Mouse (Mus musculus) left cerebral cortex, adult 2 months (tissue): Measurements from ENCODE around the gene Loxl3. TPM values are rescaled to one million over a fixed set of nuclear protein-coding genes. Genes with fewer than 3 reads are reported as not detected.

Experiments
- DNase-seq, 2 experiments: peaks; one replicate each; pipeline ENCODE4 v3.0.0; 2021 to 2022; ENCODE audit warnings: low spot score in 2 of 2, mixed read lengths in 1 of 2; ENCODE audit errors: extremely low spot score in 1 of 2
- H3K27ac ChIP-seq: fragments of 200-600 bp; 2 replicates; pipeline ENCODE4 v1.8.1; 2022
- H3K4me3 ChIP-seq: fragments of 200-600 bp; 2 replicates; pipeline ENCODE4 v1.8.1; 2022
- CTCF ChIP-seq: fragments of 200-600 bp; IDR thresholded peaks from 2 replicates; pipeline ENCODE4 v1.8.1; 2022; ENCODE audit warnings: antibody characterized with exemption, mild to moderate bottlenecking, moderate library complexity
- intact Hi-C: fragments of 180-260 bp; cut with DNase I; formaldehyde crosslinking; loops from one replicate; pipeline ENCODE4 v1.15.1; 2025
- total RNA-seq, 2 experiments: library from RNA; stranded (reverse); gene quantifications; 2 replicates each; pipeline ENCODE4 v1.2.3; 2021

Loxl3 gene
- total RNA-seq, 2 experiments from 2014 or later: 2.0 to 3.5 TPM

DNA sequence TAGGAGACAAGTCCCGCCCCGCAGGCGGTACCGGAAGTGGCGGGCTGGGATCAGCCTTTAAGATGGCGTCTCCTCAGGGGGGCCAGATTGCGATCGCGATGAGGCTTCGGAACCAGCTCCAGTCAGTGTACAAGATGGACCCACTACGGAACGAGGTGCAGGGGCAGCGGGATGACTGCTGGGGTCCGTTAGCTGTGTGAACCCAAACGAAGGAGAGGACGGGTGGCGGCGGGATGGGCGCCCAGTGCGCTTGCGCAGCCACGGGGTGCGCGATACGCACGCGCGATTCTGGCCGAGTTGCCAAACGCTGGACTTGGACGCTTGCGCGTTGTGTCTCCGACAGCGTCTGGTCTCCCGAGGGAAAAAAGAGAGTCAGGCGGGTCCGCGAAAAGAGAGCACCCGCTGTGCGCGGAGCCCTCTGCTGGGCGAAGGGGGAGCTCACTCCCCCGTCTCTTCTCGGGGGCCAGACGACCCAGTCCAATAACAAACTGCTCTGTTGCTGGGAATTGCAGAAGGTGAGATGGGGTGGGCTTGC lies 44.4 kb downstream of the Loxl3 start:
- peak; percentile 63 for TF ChIP-seq CTCF
- peak; percentile 99 for DNase-seq
- peak overlapping the region; percentile 100 for H3K27ac ChIP-seq
- H3K4me3 ChIP-seq: peak overlapping the region; percentile 84
- intact Hi-C loops: loop anchor here (1.0 to 10.0 kb wide), 4 partner anchors 22 to 636 kb away; partner anchors contain the start of genes Aup1, Ccdc142, Gm42688 and Vax2

DNA sequence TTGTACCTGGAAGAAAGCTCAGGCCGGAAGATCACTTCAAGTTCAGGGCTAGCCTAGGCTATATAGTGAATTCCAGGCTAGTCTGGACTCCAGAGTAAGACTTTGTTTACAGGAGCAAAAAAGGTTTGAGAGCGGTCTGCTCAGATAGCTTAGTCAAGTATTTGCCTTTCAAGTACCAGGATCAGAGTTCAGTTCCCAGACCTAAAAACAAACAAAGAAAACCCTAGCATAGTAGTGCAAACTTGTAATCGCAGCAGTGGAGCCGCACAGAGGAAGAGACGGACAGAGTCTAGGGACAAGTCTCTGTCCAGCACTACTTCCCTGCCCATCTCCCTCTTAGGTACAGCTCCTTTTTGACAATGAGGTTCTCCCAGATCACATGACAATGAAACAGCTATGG lies 46.2 kb downstream of the Loxl3 start:
- TF ChIP-seq CTCF: no peak
- intact Hi-C loops: no loop called here
- Histone ChIP-seq H3K4me3 (no peak overlapping the region), H3K27ac (no peak overlapping the region)
- no peak for DNase-seq

- no peak for TF ChIP-seq CTCF
- intact Hi-C loops: no loop called here
- Histone ChIP-seq H3K27ac (no peak overlapping the region), H3K4me3 (no peak overlapping the region)
- no peak for DNase-seq
Observed at GRCm38 (mm10) chr6:83083497-83083896, 49.5 kb downstream of the Loxl3 start.

GRCm38 (mm10) chr6:83084477-83084876 lies 50.5 kb downstream of the Loxl3 start:
- no peak for DNase-seq
- H3K4me3 ChIP-seq: no peak overlapping the region
- no peak for TF ChIP-seq CTCF
- intact Hi-C loops: no loop called here
- H3K27ac ChIP-seq: no peak overlapping the region

GRCm38 (mm10) chr6:83086121-83087035 lies 52.4 kb downstream of the Loxl3 start, which contains the start of gene Lbx2:
TSS of gene Lbx2 (plus strand) at chr6:83086367.
- TF ChIP-seq CTCF: no peak
- no peak for DNase-seq
- intact Hi-C loops: no loop called here
- no peak within 1 kb of the TSS for H3K4me3 ChIP-seq
- H3K27ac ChIP-seq: no peak within 1 kb of the TSS

GRCm38 (mm10) chr6:83087205-83087925 lies 53.4 kb downstream of the Loxl3 start:
- TF ChIP-seq CTCF: no peak
- H3K4me3 ChIP-seq: peak overlapping the region; percentile 23; the same call in 1 of the 2 replicates
- DNase-seq: no peak
- intact Hi-C loops: no loop called here
- H3K27ac ChIP-seq: no peak overlapping the region

DNA sequence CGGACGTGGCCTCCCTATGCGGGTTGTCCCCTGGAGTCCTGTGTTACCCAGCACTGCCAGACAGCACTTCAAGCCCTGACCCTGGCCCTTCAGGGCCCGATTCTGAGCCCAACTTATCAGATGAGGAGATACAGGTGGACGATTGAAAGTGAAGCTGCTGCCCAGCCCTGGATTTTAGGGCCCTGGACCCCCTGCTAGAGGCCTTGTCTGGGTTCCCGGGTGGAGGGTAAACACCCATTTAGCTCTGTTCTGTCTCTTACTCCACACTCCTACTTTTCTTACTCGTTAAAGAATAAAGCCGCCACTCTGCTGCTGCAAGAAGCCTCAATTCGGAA lies 53.9 kb downstream of the Loxl3 start:
- Histone ChIP-seq H3K4me3 (peak overlapping the region; percentile 23; the same call in 1 of the 2 replicates), H3K27ac (no peak overlapping the region)
- intact Hi-C loops: no loop called here
- DNase-seq: no peak
- no peak for TF ChIP-seq CTCF

DNA sequence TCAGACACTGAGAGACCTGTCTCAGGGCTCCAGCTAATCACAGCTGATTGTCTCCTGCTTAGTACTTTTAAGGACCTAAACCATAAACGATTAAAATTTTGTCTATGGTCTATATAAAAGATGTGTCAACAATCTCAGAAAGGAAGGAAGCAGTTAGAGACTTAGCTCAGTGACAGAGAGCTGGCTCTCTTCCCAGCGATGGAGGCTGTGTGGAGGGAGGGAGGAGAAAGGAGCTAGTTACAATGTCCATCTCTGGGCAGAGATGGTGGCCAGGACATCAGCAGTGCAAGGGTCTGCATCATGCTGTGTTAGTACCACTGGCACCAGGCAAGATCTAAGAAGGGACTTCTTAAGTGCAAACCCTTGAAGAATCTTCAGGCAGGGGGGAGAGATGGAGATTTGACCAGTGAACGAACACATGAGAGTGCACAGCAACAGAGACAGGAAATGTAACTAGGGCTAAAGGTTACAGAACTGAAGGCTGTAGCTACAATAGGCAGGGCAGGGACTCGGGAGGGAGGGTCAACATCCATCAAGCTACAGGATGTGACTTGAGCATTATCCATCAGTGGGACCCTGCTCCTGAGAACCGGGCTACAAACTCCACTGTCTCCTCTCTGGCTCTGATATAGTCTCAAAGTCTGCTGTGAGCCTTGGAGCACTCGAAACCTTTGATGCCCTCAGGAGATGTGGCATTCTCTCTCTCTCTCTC lies 58.6 kb downstream of the Loxl3 start:
- no peak for TF ChIP-seq CTCF
- no peak for DNase-seq

GRCm38 (mm10) chr6:83095968-83096367 lies 62.0 kb downstream of the Loxl3 start:
- no peak for TF ChIP-seq CTCF
- no peak overlapping the region for H3K4me3 ChIP-seq
- no peak for DNase-seq
- intact Hi-C loops: no loop called here
- no peak overlapping the region for H3K27ac ChIP-seq

More for the DNA sequence above, 58.6 kb downstream of the Loxl3 start:
- Histone ChIP-seq H3K4me3 (no peak overlapping the region), H3K27ac (no peak overlapping the region)
- intact Hi-C loops: no loop called here

DNA sequence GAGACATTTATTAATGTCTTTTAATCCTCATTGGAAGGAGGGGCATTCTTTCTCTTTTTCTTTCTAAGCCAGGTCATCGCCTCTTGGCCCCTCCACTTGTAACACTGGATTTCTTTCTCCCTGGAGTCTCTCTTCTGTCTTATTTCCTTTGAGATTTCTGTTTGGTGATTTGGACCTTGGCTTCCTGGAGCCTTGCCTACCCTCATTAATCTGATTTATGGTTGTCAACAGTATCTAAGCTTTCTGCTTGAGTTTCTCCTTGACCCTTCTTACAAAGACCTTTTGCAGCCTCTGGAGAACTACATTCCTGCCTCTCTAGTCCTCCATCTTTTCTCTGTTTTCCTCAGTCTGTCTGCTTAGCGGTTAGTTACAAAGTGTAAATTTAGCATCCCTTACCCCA lies 64.4 kb downstream of the Loxl3 start:
- Histone ChIP-seq H3K27ac (no peak overlapping the region), H3K4me3 (no peak overlapping the region)
- DNase-seq: no peak
- no peak for TF ChIP-seq CTCF
- intact Hi-C loops: no loop called here

- peak; percentile 80 to 86 for DNase-seq
- intact Hi-C loops: loop anchor here (1.0 to 2.0 kb wide), 3 partner anchors 23 to 105 kb away; partner anchors contain the start of gene Aup1
- peak; percentile 49 for TF ChIP-seq CTCF
- Histone ChIP-seq H3K4me3 (peak within 1 kb of the TSS; percentile 72), H3K27ac (peak within 1 kb of the TSS; percentile 90)
Observed at GRCm38 (mm10) chr6:83101316-83101687, 67.3 kb downstream of the Loxl3 start, which contains the start of the genes Ccdc142 and Gm42688. TSS of gene Ccdc142 (plus strand) at chr6:83101601. TSS of gene Gm42688 (plus strand) at chr6:83101617.
